Mouse (Mus musculus): Measurements from ENCODE around the gene Ano4. TPM values are rescaled to one million over a fixed set of nuclear protein-coding genes. Genes with fewer than 3 reads are reported as not detected.

Gene Ano4
- total and polyA plus RNA-seq, 3 experiments: not detected

- no peaks in the 10 kb centered on the region for H3K9me3 ChIP-seq (replicated peaks; ENCODE audit: insufficient read depth, low read length)
- TF ChIP-seq JUND (IDR thresholded peaks at IDR 0.05; ENCODE audit: low read depth, low read length) (no peak), ETS1 (IDR thresholded peaks at IDR 0.05; ENCODE audit: low read depth, low read length) (no peak), TBP (IDR thresholded peaks at IDR 0.05; ENCODE audit: low read depth, low read length) (no peak), E2F4 (IDR thresholded peaks at IDR 0.05; ENCODE audit: borderline replicate concordance, low read depth, low read length) (no peak)
- peaks cover 0 to 2% of the 10 kb centered on the region in 2 experiments; a peak in 3 of 4 replicates for H3K27me3 ChIP-seq (ENCODE audit: control insufficient read depth in 1 of 2, insufficient read depth in 2 of 2, low read length in 2 of 2)
- H3K79me2 ChIP-seq (ENCODE audit: control insufficient read depth, insufficient read depth, low read length, poor library complexity): no peaks in the 10 kb centered on the region
- H3K9ac ChIP-seq (ENCODE audit: control insufficient read depth, low read depth, low read length, poor library complexity, severe bottlenecking): no peak overlapping the region
- no peaks in the 10 kb centered on the region for H3K36me3 ChIP-seq (ENCODE audit: control insufficient read depth in 1 of 2, insufficient read depth in 2 of 2, low read length in 2 of 2)
- no peak overlapping the region for H3K27ac ChIP-seq (ENCODE audit: control insufficient read depth, low read depth, low read length)
- DNase-seq (ENCODE audit: low read depth, low spot score): no peak
- H3K4me3 ChIP-seq (ENCODE audit: control insufficient read depth in 1 of 2, insufficient read depth in 1 of 2, low read depth in 2 of 2, low read length in 2 of 2): no peak overlapping the region
- no peaks in the 10 kb centered on the region for H3K4me1 ChIP-seq (ENCODE audit: control insufficient read depth in 1 of 2, insufficient read depth in 2 of 2, low read length in 2 of 2)
These were observed 15.7 kb downstream of the Ano4 start for GRCm38 (mm10) chr10:89328876-89329275.

GRCm38 (mm10) chr10:89327004-89327511 lies 17.5 kb downstream of the Ano4 start:
- H3K4me1 ChIP-seq (ENCODE audit: control insufficient read depth in 1 of 2, insufficient read depth in 2 of 2, low read length in 2 of 2): no peaks in the 10 kb centered on the region
- no peaks in the 10 kb centered on the region for H3K79me2 ChIP-seq (ENCODE audit: control insufficient read depth, insufficient read depth, low read length, poor library complexity)
- peaks cover 0 to 4% of the 10 kb centered on the region in 2 experiments for H3K27me3 ChIP-seq (ENCODE audit: control insufficient read depth in 1 of 2, insufficient read depth in 2 of 2, low read length in 2 of 2)
- no peaks in the 10 kb centered on the region for H3K9me3 ChIP-seq (replicated peaks; ENCODE audit: insufficient read depth, low read length)
- DNase-seq (ENCODE audit: low read depth, low spot score): peak; percentile 70
- H3K4me3 ChIP-seq (ENCODE audit: control insufficient read depth in 1 of 2, insufficient read depth in 1 of 2, low read depth in 2 of 2, low read length in 2 of 2): no peak overlapping the region
- H3K27ac ChIP-seq (ENCODE audit: control insufficient read depth, low read depth, low read length): no peak overlapping the region
- H3K36me3 ChIP-seq (ENCODE audit: control insufficient read depth in 1 of 2, insufficient read depth in 2 of 2, low read length in 2 of 2): no peaks in the 10 kb centered on the region
- no peak overlapping the region for H3K9ac ChIP-seq (ENCODE audit: control insufficient read depth, low read depth, low read length, poor library complexity, severe bottlenecking)
- no peak for TF ChIP-seq HCFC1 (IDR thresholded peaks at IDR 0.05; ENCODE audit: low read depth, low read length)
- TF ChIP-seq RCOR1 (IDR thresholded peaks at IDR 0.05; ENCODE audit: low read depth, low read length): no peak
- no peak for TF ChIP-seq CHD2 (IDR thresholded peaks at IDR 0.05; ENCODE audit: low read length)
- TF ChIP-seq MAFK (IDR thresholded peaks at IDR 0.05; ENCODE audit: borderline replicate concordance, low read depth, low read length): no peak
- TF ChIP-seq MAZ (IDR thresholded peaks at IDR 0.05; ENCODE audit: low read depth, low read length): no peak
- peak; percentile 83 for TF ChIP-seq SMC3 (IDR thresholded peaks at IDR 0.05; ENCODE audit: low read depth, low read length)
- TF ChIP-seq UBTF (IDR thresholded peaks at IDR 0.05; ENCODE audit: borderline replicate concordance, insufficient read depth, low read depth, low read length): no peak
- no peak for TF ChIP-seq ELF1 (IDR thresholded peaks at IDR 0.05; ENCODE audit: low read depth, low read length)
- no peak for TF ChIP-seq TBP (IDR thresholded peaks at IDR 0.05; ENCODE audit: low read depth, low read length)
- peak; percentile 70 for TF ChIP-seq ZC3H11A (IDR thresholded peaks at IDR 0.05; ENCODE audit: low read depth, low read length)
- no peak for TF ChIP-seq ETS1 (IDR thresholded peaks at IDR 0.05; ENCODE audit: low read depth, low read length)
- no peak for TF ChIP-seq MXI1 (IDR thresholded peaks at IDR 0.05; ENCODE audit: low read depth, low read length)
- TF ChIP-seq POLR2AphosphoS5 (IDR thresholded peaks at IDR 0.05; ENCODE audit: borderline replicate concordance, low read depth, low read length): no peak
- TF ChIP-seq CTCF (IDR thresholded peaks at IDR 0.05 in 2 of 3, conservative IDR thresholded peaks at IDR 0.05 in 1 of 3; ENCODE audit: control insufficient read depth in 1 of 3, insufficient read depth in 1 of 3, low read depth in 2 of 3, low read length in 3 of 3, poor library complexity in 1 of 3, severe bottlenecking in 1 of 3): peak; percentile 85 to 92 (median 87)
- no peak for TF ChIP-seq GABPA (IDR thresholded peaks at IDR 0.05; ENCODE audit: low read depth, low read length)
- no peak for TF ChIP-seq TCF12 (IDR thresholded peaks at IDR 0.05; ENCODE audit: low read depth, low read length)
- TF ChIP-seq MAX (IDR thresholded peaks at IDR 0.05; ENCODE audit: low read length): no peak
- no peak for TF ChIP-seq USF2 (IDR thresholded peaks at IDR 0.05; ENCODE audit: borderline replicate concordance in 1 of 2, insufficient read depth in 1 of 2, low read depth in 1 of 2, low read length in 2 of 2)
- no peak for TF ChIP-seq MEF2A (IDR thresholded peaks at IDR 0.05; ENCODE audit: extremely low read depth, insufficient replicate concordance, low read depth, low read length, poor library complexity, severe bottlenecking)
- TF ChIP-seq GATA1 (IDR thresholded peaks at IDR 0.05; ENCODE audit: low read depth, low read length): no peak
- no peak for TF ChIP-seq USF1 (IDR thresholded peaks at IDR 0.05; ENCODE audit: low read depth, low read length)
- no peak for TF ChIP-seq ZNF384 (IDR thresholded peaks at IDR 0.05; ENCODE audit: low read depth, low read length)
- no peak for TF ChIP-seq NRF1 (IDR thresholded peaks at IDR 0.05; ENCODE audit: insufficient read depth, low read depth, low read length, poor library complexity, severe bottlenecking)
- no peak for TF ChIP-seq MYC (IDR thresholded peaks at IDR 0.05; ENCODE audit: low read depth, low read length)
- TF ChIP-seq ZKSCAN1 (IDR thresholded peaks at IDR 0.05; ENCODE audit: low read depth, low read length): no peak
- peak; percentile 86 for TF ChIP-seq RAD21 (IDR thresholded peaks at IDR 0.05; ENCODE audit: low read depth, low read length)
- TF ChIP-seq NELFE (IDR thresholded peaks at IDR 0.05; ENCODE audit: low read depth, low read length): no peak
- no peak for TF ChIP-seq EP300 (IDR thresholded peaks at IDR 0.05; ENCODE audit: low read depth in 1 of 2, low read length in 2 of 2)
- TF ChIP-seq BHLHE40 (IDR thresholded peaks at IDR 0.05; ENCODE audit: borderline replicate concordance, low read depth, low read length): no peak
